Mouse (Mus musculus) ovary, postnatal 36 days (tissue): ENCODE data around the gene Pepd.

Experiments used
- DNase-seq: peaks from one replicate; pipeline ENCODE4 v3.0.0; 2022; ENCODE audit warnings: low spot score, mixed read lengths

The Pepd gene

DNA sequence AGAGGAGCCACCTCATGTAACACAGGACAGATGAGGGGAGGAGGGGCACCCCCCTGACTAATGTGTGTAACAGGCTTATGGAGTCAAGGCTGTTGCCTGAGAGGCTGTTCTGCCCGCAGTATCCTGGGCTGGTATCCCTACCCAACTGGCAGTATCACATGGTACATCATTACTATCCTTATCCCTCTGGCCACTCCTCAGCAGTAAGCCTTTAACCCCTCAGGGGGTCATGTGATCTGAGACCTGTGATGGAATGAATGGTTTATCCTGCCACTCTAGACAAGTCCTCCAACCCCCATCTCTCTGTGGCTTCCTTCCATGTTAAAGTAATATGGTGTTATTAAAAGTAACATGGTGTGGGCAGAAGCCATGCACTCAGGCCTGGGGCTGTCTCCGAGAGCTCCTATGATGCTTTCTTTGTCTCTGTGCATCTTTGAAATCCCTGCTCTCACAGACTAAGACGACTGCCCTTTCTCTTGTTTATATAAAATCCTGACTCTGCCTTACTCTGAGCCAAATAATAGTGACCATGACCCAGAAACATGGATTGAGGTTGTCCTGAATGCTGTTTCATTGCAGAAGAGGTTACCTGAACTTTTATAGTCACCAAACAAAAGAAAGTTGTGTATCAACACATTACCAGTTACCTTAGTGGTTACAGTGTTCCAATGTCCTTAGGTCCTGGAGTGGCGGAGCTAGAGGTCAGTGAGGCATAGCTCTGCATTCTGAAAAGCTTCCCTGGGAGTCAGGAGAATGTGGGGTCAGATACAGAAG, 71.7 kb downstream of the Pepd start:
- no peak for DNase-seq

DNA sequence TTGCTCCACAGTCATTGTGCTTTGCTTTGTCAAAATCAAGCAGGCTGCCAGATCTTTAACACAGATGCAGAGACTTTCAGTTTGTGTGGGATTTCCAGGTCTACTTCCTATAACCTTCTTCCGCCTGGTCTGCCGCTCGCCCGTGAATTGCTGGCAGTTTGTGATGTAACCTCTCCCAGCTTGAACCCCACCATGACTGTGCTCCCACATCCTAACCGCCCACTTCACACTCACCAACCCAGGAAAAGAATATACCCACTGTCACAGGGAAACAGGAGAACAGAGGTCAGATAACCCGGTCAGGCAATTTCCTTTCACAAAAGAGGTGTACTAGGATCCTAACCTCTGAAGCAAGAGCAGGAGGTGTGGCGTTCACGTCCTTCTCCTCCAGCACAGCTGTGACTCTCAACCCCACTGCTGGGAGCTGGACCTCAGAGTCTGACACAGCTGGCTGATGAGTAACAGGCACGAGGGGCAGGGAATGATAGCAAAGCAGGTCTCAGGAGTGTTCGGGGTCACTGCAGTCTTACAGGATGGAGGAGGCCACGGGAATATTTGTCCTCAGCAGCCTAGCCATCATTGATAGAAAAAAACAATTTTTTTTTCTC, 72.5 kb downstream of the Pepd start:
- no peak for DNase-seq

DNA sequence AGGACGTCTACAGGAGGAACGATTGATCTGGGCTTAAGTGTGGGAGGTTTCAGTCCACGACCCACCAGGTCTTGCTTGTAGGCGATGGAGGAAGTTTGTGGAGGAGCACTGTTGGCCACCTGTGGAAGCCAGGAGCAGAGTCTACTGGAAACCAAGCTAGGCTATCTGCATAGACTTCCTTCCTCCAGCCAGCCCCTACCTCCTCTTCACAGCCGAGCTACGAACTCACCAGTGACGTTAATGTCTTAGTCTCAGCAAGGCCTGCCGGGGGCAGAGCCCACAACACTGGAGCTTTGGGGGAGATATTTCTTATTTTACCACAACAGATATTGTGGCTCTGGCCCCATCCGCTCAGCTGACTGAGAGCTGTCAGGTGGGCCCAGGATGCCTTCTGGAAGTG, 73.0 kb downstream of the Pepd start:
- no peak for DNase-seq

- DNase-seq = no peak
Measured at GRCm38 (mm10) chr7:34985646-34986045, 73.5 kb downstream of the Pepd start.

DNA sequence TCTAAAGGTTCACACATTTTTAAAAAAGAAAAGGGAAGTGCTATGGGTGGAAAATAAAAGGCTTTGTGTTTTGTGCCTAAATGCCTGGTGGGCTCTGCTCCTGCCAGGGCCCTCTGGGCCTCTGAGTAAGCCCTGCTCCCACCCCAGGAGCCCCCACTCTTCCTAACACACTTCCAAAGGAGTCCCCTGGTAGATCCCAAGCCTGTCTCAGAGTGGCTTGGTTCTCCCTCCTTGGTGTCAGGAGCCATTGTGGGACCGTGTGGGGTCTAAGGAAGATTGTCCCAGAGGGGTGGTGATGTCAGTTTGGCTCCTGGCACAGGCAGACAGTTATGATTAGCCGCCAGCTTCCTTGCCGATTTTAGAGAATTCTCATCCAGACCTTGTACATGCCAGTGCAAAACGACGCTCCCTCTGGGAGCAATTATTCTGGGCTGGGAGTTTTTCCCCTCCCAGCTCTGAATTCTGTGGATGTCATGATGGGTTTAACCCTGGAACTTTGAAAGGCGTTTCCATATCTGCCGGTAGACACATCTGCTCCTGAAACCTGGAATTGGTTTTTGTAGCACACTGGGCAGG, 74.5 kb downstream of the Pepd start:
- no peak for DNase-seq

GRCm38 (mm10) chr7:34987258-34987657, 75.1 kb downstream of the Pepd start:
- DNase-seq = no peak

- no peak for DNase-seq
Measured at GRCm38 (mm10) chr7:34988488-34988887, 76.3 kb downstream of the Pepd start.

GRCm38 (mm10) chr7:34991731-34992246, 79.6 kb downstream of the Pepd start:
- peak; percentile 20 for DNase-seq

- DNase-seq = no peak
Measured at GRCm38 (mm10) chr7:34992766-34993165, 80.6 kb downstream of the Pepd start.

GRCm38 (mm10) chr7:34995872-34996662, 83.9 kb downstream of the Pepd start:
- no peak for DNase-seq

GRCm38 (mm10) chr7:35000839-35001238, 88.7 kb downstream of the Pepd start:
- peak; percentile 53 for DNase-seq

DNA sequence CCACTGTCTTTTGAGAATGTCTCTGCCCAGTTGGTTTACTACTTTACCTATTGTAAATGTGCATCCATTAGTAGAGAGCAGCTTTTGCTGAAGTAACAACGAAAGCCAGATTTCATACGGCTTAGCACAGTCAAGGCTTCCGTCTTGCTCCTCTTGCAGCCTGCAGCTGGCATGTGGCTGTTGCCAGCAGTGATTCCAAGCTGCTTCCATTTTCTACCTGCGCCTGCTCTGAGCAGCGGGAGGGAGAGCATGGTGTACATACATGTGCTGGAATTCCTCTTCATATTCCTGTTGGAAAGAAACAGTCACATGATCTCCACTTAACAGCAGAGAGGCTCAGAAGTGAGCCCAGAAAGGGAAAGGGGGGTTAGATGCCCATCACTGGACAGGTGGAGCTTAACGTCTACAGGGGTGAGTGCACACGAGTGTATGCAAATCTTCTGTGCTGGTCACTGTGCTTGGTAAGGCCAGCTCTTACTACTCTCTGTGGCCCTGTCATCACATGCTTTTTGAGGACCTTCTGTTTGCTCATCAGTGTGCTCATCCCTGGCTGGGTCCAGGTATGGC, 91.1 kb downstream of the Pepd start:
- no peak for DNase-seq

DNA sequence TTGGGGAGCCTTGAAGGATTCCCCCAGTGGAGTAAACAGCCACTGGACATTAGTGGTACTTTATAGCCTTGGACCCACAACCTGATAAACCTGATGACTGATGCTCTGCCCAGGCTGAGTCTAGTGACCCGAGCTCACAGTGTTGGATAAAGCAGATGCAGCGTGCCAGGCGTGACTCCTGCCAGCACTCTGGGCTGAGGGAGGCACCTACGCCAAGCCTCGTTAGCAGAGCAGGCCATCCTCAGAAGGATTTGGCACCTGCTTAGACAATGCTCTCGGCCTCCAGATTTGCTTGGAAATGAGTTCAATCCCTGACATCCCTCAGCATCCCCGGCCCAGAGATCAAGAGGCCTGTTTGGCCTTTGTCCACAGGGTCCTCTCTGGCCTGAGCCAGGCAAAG, 94.5 kb downstream of the Pepd start:
- DNase-seq = no peak

DNA sequence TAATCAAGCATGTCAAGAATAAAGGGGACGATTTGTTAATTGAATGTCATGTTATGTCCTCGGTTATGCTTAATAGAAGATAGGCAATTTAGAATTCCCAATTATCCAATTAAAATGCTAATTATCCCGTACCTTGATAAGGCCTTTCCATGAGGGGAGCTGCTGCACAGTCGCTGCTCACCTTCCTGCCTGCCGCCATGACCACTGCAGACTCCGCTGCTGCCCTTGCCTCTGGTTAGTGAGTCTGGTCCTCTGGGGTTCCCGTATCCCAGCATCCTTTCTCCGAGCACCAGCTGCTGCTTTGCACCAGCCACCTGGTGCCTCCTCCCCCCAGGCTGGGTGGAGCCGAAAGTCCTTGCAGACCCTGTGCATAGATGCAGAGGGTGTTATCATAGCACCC, 101.0 kb downstream of the Pepd start:
- no peak for DNase-seq

DNA sequence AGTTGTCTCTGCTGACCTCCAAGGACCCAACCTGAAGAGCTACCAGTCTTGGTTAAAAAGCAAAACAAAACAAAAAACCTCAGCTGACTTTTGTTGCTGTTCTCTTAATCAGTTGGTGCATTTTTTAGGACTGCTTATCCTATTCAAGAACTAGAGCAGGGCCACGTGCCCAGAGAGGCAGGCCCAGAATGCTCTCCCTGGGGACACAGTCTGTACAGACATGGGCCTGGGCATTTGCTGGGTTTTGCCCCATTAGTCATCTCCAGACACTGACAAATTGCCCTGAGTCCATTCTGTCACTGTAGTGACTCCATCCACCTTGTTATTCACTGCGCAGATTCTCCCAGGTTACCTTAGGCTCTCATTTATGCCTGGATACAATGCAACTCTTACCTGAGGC, 103.1 kb downstream of the Pepd start:
- DNase-seq = no peak

GRCm38 (mm10) chr7:35021365-35021764, 109.2 kb downstream of the Pepd start:
- DNase-seq = no peak

DNA sequence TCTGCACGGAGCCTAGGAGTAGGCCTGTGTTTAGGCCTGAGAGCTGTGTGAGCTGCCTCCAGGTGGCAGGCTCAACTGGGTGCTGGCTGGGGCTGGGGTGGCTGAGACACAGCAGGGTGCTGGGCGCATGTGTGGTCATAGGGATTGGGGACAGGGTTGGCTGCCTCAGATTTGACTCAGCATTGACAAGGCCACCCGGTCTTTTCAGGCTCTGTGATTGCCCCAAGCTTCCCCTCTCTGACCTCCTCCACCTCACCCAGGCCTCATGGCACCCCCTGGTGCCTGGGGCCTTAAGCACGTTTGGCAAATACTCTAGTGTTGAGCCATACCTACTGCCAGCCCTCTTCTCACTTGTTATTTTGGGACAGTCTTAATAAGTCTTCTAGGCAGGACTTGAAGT, 111.1 kb downstream of the Pepd start:
- DNase-seq = no peak

GRCm38 (mm10) chr7:35024426-35024825, 112.2 kb downstream of the Pepd start:
- DNase-seq = no peak

GRCm38 (mm10) chr7:35025409-35026275, 113.5 kb downstream of the Pepd start:
- peak; percentile 77 for DNase-seq

GRCm38 (mm10) chr7:35026276-35026630, 114.1 kb downstream of the Pepd start:
- DNase-seq = no peak

GRCm38 (mm10) chr7:35026838-35027291, 114.7 kb downstream of the Pepd start:
- peak; percentile 52 for DNase-seq
